Mouse (Mus musculus) bone marrow, adult 2 months (tissue): Measurements from ENCODE around the gene Topbp1. TPM values are rescaled to one million over a fixed set of nuclear protein-coding genes. Genes with fewer than 3 reads are reported as not detected.
"Not testable (repeated sequence)": the region's sequence is repeated elsewhere in the genome, so short reads cannot be mapped to it uniquely, and the experiment has no call there.

Experiments
- H3K27ac ChIP-seq: fragments of 200-500 bp; 2 replicates; pipeline ENCODE4 v1.5.1; 2012; ENCODE audit warnings: low read depth, mild to moderate bottlenecking, control low read depth, inconsistent platforms, low read length; ENCODE audit not compliant: control insufficient read depth, poor library complexity, insufficient read depth
- H3K4me1 ChIP-seq: fragments of 200-500 bp; 2 replicates; pipeline ENCODE4 v1.6.1; 2011; ENCODE audit warnings: low read length; ENCODE audit not compliant: control insufficient read depth, insufficient read depth
- H3K4me3 ChIP-seq: fragments of 200-500 bp; replicated peaks from 2 replicates; pipeline ENCODE3; 2011; ENCODE audit warnings: mild to moderate bottlenecking, low read depth, low read length, control low read depth; ENCODE audit not compliant: control insufficient read depth
- CTCF ChIP-seq: fragments of 200-500 bp; IDR thresholded peaks from 2 replicates; pipeline ENCODE4 v1.5.1; 2011; ENCODE audit warnings: low read length, control low read depth; ENCODE audit not compliant: control insufficient read depth, insufficient read depth
- POLR2A ChIP-seq: fragments of 200-500 bp; IDR thresholded peaks from 2 replicates; pipeline ENCODE4 v1.6.1; 2011; ENCODE audit warnings: low read depth, mild to moderate bottlenecking, control low read depth, low read length, borderline replicate concordance; ENCODE audit not compliant: control insufficient read depth
- WGBS: fragments of 180-500 bp; shearing (Covaris S2); methylation state at CpG from one replicate; pipeline ENCODE4 v1.1.7; 2018; 5-methylcytosine and 5-hydroxymethylcytosine counted together
- polyA plus RNA-seq: library from polyadenylated mRNA; stranded (reverse); fragments of >200 nt; gene quantifications from 2 replicates; pipeline ENCODE4 v1.2.4, GENCODE M21; 2011; ENCODE audit warnings: low replicate concordance; ENCODE audit not compliant: missing spikeins, insufficient read depth, insufficient read length

Topbp1 gene
- polyA plus RNA-seq, 1 experiment, result 46.9 TPM

DNA sequence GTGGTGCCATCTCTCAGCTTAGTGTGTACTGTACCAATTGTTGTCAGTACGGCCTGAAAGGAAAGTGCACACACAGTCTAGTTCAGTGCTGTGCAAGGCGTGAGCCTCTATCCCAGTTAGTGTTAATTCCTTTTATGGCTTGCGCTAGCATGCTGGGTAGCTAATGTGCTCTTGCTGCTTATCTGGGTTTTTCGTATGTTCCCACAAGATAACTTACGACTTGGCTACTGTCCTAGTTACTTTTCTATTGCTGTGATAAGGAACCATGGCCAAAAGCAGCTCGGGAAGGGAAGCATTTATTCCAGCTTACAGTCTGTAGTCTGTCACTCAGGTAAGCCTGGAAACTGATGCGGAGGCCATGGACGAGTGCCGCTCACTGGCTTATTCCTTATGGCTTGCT, 21.4 kb downstream of the Topbp1 start:
- peak overlapping the region; percentile 63 for H3K27ac ChIP-seq
- no peak overlapping the region for H3K4me3 ChIP-seq
- TF ChIP-seq POLR2A (no peak), CTCF (no peak)
- 65% methylated on average over 9 of the region's 9 CpGs for WGBS
- peaks cover 2% of the 10 kb centered on the region for H3K4me1 ChIP-seq

DNA sequence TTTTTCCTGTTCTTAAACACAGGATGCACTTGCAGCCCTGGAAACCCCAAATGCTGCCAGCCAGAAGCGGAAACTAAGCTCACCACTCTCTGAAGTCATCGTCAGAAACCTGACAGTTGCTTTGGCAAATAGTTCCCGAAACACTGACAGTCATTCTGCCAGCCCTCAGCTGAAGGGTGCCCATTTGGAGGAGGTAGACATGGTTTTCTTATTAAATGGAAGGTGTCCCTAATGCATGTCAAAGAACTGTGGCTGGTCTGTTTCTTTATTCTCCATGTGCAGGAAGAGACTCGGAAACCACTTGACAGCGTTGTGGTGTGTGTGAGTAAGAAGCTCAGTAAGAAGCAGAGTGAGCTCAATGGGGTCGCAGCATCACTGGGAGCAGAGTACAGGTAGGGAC, 27.6 kb downstream of the Topbp1 start:
- no peak overlapping the region for H3K27ac ChIP-seq
- H3K4me1 ChIP-seq, result no peaks in the 10 kb centered on the region
- TF ChIP-seq POLR2A (no peak), CTCF (no peak)
- 60% methylated on average over 6 of the region's 6 CpGs for WGBS
- no peak overlapping the region for H3K4me3 ChIP-seq

- Histone ChIP-seq H3K27ac (no peak overlapping the region), H3K4me3 (no peak overlapping the region), H3K4me1 (no peaks in the 10 kb centered on the region)
- no peak for TF ChIP-seq POLR2A
- no peak for TF ChIP-seq CTCF
Measured at GRCm38 (mm10) chr9:103336912-103337311, 31.9 kb downstream of the Topbp1 start.

- TF ChIP-seq CTCF (no peak), POLR2A (no peak)
- Histone ChIP-seq H3K4me1 (no peaks in the 10 kb centered on the region; the same call in 1 of the 2 replicates), H3K27ac (no peak overlapping the region), H3K4me3 (no peak overlapping the region)
- WGBS, result 33% methylated on average over 4 of the region's 4 CpGs
Measured at GRCm38 (mm10) chr9:103347045-103347444, 42.0 kb downstream of the Topbp1 start.

DNA sequence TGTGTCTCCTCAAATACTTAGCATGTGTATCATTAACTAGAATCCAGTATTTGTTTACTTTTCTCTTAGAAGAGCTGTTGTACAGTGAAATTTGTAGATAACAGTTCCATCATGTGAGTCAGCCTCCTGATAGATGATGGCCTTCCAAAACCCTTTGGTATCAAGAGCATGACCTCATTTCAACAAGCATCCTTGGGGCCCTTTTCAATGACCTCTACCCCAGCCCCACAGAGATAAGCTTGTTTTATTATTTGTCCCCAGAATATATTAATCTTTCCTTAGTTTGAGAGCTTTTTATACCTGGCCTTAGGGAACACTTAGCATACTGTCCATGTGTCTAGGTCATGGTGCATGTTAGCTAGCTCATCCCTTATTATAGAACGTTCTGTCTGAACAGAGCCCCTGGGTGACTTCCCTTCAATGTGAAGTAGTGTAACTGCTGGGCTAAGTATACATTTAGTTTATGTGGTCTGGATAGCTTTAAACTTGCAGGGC, 43.0 kb downstream of the Topbp1 start:
- TF ChIP-seq CTCF, result no peak
- TF ChIP-seq POLR2A, result no peak
- 81% methylated on average over 1 of the region's 1 CpGs for WGBS
- H3K4me1 ChIP-seq, result no peaks in the 10 kb centered on the region; the same call in 1 of the 2 replicates
- no peak overlapping the region for H3K27ac ChIP-seq
- no peak overlapping the region for H3K4me3 ChIP-seq

GRCm38 (mm10) chr9:103348791-103349190, 43.8 kb downstream of the Topbp1 start:
- Histone ChIP-seq H3K27ac (no peak overlapping the region), H3K4me1 (no peaks in the 10 kb centered on the region; the same call in 1 of the 2 replicates), H3K4me3 (no peak overlapping the region)
- TF ChIP-seq POLR2A (no peak), CTCF (no peak)

GRCm38 (mm10) chr9:103353500-103354260, 48.7 kb downstream of the Topbp1 start:
- H3K4me3 ChIP-seq, H3K27ac ChIP-seq, H3K4me1 ChIP-seq: not testable (repeated sequence)
- WGBS, result 91% methylated on average over 7 of the region's 7 CpGs

- Histone ChIP-seq H3K27ac (no peak overlapping the region), H3K4me1 (no peaks in the 10 kb centered on the region), H3K4me3 (no peak overlapping the region)
- TF ChIP-seq CTCF (no peak), POLR2A (no peak)
Measured at GRCm38 (mm10) chr9:103357893-103358292, 52.9 kb downstream of the Topbp1 start.

- TF ChIP-seq POLR2A, result no peak
- TF ChIP-seq CTCF, result no peak
- Histone ChIP-seq H3K4me1 (no peaks in the 10 kb centered on the region), H3K27ac (no peak overlapping the region), H3K4me3 (no peak overlapping the region)
- 91% methylated on average over 4 of the region's 4 CpGs for WGBS
Measured at GRCm38 (mm10) chr9:103358545-103358944, 53.5 kb downstream of the Topbp1 start.
